Mouse (Mus musculus): ENCODE data around the gene Prkcg. TPM values are rescaled to one million over a fixed set of nuclear protein-coding genes. Genes with fewer than 3 reads are reported as not detected.
A peak's percentile ranks its signal among the peaks of the same experiment; 100 is the strongest.
"Not testable (repeated sequence)": the region's sequence is repeated elsewhere in the genome, so short reads cannot be mapped to it uniquely, and the experiment has no call there.

Gene Prkcg
- polyA plus RNA-seq, 1 experiment from 2014 or later, result 0.33 TPM

DNA sequence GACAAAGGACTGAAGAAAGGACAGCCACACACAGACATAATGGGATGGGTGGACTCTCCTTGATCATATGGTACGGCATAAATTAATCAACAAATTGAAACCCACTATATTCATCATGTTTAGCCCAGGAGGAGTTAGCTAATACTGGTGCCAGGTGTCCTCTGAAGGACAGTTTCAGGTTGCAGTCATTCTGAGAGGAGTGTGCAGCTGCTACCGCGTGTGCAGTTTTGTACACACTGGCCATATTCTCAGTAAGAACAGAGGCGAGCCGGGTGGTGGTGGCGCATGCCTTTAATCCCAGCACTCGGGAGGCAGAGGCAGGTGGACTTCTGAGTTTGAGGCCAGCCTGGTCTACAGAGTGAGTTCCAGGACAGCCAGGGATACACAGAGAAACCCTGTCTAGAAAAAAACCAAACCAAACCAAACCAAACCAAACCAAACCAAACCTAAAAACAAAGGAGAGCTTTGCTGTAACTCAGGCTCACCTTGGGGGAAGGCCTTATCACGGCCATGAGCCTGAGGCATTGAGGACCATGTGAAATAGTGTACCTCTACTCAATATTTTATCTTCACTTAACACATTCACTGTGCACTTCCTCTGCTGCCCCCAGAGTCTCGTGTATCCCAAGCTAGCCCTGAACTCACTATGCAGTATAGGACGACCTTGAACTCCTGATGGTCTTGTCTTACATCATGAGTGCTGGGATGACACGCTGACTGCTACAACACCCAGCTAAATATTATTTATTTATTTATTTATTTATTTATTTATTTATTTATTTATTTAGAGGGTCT, 5.7 kb upstream of the Prkcg start:
- Histone ChIP-seq H3K4me3 (ENCODE audit: low read length) (no peak overlapping the region), H3K36me3 (ENCODE audit: control insufficient read depth, insufficient read depth) (no peaks in the 10 kb centered on the region), H3K27me3 (ENCODE audit: control insufficient read depth, insufficient read depth, low read length) (no peaks in the 10 kb centered on the region), H3K4me1 (ENCODE audit: control insufficient read depth, insufficient read depth, low read length) (peaks cover 7% of the 10 kb centered on the region; the same call in 1 of the 2 replicates), H3K4me2 (ENCODE audit: low read depth, low read length) (no peak overlapping the region), H3K27ac (ENCODE audit: low read length) (no peak overlapping the region), H3K9ac (ENCODE audit: low read length) (no peak overlapping the region), H3K9me3 (replicated peaks; ENCODE audit: control insufficient read depth, low read length) (no peaks in the 10 kb centered on the region)
- ATAC-seq (replicated peaks; ENCODE audit: extremely low read depth, insufficient read depth, low FRiP score), result no peak
- WGBS, result 83% methylated on average over 11 of the region's 11 CpGs

DNA sequence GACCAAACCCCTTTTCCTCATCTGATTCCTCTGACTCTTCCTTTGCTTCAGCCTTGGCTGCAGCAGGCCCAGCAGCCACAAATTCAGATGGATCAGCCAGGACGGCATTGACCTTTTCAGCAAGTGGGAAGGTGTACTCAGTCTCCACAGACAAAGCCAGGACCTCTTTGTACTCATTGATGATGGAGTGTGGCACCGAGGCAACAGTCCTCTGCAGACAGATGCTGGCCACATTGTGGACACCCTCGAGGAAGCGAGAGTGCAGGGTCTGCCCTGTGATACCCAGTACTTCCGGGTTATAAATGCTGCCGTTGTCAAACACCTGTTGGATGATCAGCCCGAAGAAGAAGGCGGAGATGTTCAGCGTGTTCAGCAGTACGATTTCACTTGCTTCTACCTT, 4.4 kb upstream of the Prkcg start:
- no peak for ATAC-seq (replicated peaks; ENCODE audit: extremely low read depth, insufficient read depth, low FRiP score)
- Histone ChIP-seq H3K27me3 (ENCODE audit: control insufficient read depth, insufficient read depth, low read length) (no peaks in the 10 kb centered on the region), H3K27ac (ENCODE audit: low read length) (no peak overlapping the region), H3K4me1 (ENCODE audit: control insufficient read depth, insufficient read depth, low read length) (peaks cover 10% of the 10 kb centered on the region; the same call in 1 of the 2 replicates), H3K4me2 (ENCODE audit: low read depth, low read length) (no peak overlapping the region), H3K9me3 (replicated peaks; ENCODE audit: control insufficient read depth, low read length) (no peaks in the 10 kb centered on the region), H3K9ac (ENCODE audit: low read length) (no peak overlapping the region), H3K36me3 (ENCODE audit: control insufficient read depth, insufficient read depth) (no peaks in the 10 kb centered on the region), H3K4me3 (ENCODE audit: low read length) (no peak overlapping the region)
- 81% methylated on average over 10 of the region's 10 CpGs for WGBS

DNA sequence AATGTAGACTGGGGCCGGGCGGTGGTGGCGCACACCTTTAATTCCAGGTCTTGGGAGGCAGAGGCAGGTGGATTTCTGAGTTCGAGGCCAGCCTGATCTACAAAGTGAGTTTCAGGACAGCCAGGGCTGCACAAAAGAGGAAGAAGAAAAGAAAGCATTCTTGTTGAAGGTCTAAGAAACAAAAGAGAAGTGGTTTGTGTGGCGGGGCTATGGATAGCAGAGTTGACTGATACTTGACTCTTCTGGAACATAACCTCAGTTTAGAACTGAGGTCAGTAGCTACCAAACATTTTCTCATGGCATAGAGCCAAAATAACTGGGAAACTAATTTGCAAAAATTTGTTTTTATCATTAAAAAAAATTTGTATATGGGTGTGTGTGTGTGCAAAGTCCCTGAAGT, 2.9 kb upstream of the Prkcg start:
- WGBS, result 88% methylated on average over 5 of the region's 5 CpGs
- Histone ChIP-seq H3K4me1 (ENCODE audit: control insufficient read depth, insufficient read depth, low read length) (peaks cover 6% of the 10 kb centered on the region; the same call in 1 of the 2 replicates), H3K9ac (ENCODE audit: low read length) (no peak overlapping the region), H3K4me3 (ENCODE audit: low read length) (no peak overlapping the region), H3K9me3 (replicated peaks; ENCODE audit: control insufficient read depth, low read length) (no peaks in the 10 kb centered on the region), H3K4me2 (ENCODE audit: low read depth, low read length) (no peak overlapping the region), H3K27me3 (ENCODE audit: control insufficient read depth, insufficient read depth, low read length) (no peaks in the 10 kb centered on the region), H3K36me3 (ENCODE audit: control insufficient read depth, insufficient read depth) (no peaks in the 10 kb centered on the region), H3K27ac (ENCODE audit: low read length) (no peak overlapping the region)
- ATAC-seq (replicated peaks; ENCODE audit: extremely low read depth, insufficient read depth, low FRiP score), result no peak

DNA sequence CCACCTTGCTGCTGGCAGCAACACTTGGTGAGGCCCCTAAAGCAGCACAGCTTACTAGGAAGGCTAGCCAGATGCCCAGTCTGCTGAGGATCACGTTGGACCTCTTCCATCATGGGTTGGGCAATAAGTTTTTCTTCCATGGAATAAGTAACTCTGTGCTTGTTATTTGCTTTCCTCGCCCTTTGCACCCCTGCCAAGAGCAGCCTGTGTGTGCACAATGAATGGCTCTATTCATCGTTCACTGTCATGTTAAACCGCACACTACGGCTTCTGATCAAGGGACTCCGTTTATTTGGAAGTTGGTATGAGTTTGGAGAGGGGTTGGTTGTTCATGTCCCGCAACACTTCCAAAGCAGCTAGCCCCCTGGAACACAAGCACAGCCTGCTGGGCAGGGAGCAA, 1.8 kb upstream of the Prkcg start:
- Histone ChIP-seq H3K36me3 (ENCODE audit: control insufficient read depth, insufficient read depth) (no peaks in the 10 kb centered on the region), H3K27me3 (ENCODE audit: control insufficient read depth, insufficient read depth, low read length) (no peaks in the 10 kb centered on the region), H3K9me3 (replicated peaks; ENCODE audit: control insufficient read depth, low read length) (no peaks in the 10 kb centered on the region), H3K4me2 (ENCODE audit: low read depth, low read length) (no peak overlapping the region), H3K4me3 (ENCODE audit: low read length) (no peak overlapping the region), H3K27ac (ENCODE audit: low read length) (no peak overlapping the region), H3K9ac (ENCODE audit: low read length) (no peak overlapping the region), H3K4me1 (ENCODE audit: control insufficient read depth, insufficient read depth, low read length) (peaks cover 13% of the 10 kb centered on the region)
- no peak for ATAC-seq (replicated peaks; ENCODE audit: extremely low read depth, insufficient read depth, low FRiP score)
- WGBS, result 70% methylated on average over 7 of the region's 7 CpGs

DNA sequence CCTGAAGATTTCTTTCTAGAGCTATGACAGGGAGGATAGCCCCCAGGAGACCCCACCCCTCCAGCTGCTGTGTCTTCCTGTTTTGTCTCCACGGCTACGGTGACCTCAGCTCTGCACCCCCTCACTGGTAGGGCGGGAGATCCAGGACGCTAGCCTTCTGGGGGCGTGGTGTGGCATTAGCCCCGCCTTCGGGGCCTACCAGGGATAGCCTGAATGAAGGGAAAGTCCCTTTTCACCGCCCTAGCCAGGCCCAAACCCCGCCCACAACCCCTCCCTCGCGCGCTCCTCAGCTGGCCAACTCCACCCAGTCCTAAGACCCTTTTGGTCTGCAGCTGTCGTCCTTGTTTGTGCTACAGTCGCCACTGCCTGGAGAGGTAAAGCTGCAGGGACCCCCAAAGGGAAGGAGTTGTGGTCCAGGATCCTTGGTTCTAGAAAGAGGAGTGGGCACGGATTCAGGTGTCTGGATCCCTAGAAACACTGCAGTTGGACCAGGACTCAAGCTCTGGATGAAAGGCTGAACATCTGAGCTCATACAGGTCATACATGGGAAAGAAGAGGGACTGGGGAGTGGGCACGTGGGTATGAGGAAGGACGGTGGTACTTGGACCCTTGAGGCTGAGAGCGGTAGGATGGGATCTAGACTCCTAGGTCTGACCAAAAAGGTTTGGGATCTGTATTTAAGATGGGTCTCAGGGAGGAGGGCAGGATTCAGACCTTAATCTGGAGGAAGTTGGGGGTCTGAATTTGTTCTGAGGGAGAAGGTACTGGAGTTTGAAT, 1.5 kb downstream of the Prkcg start:
- no peaks in the 10 kb centered on the region for H3K9me3 ChIP-seq (replicated peaks; ENCODE audit: control insufficient read depth, low read length)
- peak overlapping the region; percentile 88 for H3K4me2 ChIP-seq (ENCODE audit: low read depth, low read length)
- no peaks in the 10 kb centered on the region for H3K27me3 ChIP-seq (ENCODE audit: control insufficient read depth, insufficient read depth, low read length)
- ATAC-seq (replicated peaks; ENCODE audit: extremely low read depth, insufficient read depth, low FRiP score), result peak; percentile 86
- under 1% methylated on average over 18 of the region's 18 CpGs for WGBS
- H3K4me3 ChIP-seq (ENCODE audit: low read length), result peak overlapping the region; percentile 71
- peaks cover 10% of the 10 kb centered on the region for H3K36me3 ChIP-seq (ENCODE audit: control insufficient read depth, insufficient read depth)
- peaks cover 28% of the 10 kb centered on the region for H3K4me1 ChIP-seq (ENCODE audit: control insufficient read depth, insufficient read depth, low read length)
- H3K9ac ChIP-seq (ENCODE audit: low read length), result peak overlapping the region; percentile 84
- peak overlapping the region; percentile 97 for H3K27ac ChIP-seq (ENCODE audit: low read length)

DNA sequence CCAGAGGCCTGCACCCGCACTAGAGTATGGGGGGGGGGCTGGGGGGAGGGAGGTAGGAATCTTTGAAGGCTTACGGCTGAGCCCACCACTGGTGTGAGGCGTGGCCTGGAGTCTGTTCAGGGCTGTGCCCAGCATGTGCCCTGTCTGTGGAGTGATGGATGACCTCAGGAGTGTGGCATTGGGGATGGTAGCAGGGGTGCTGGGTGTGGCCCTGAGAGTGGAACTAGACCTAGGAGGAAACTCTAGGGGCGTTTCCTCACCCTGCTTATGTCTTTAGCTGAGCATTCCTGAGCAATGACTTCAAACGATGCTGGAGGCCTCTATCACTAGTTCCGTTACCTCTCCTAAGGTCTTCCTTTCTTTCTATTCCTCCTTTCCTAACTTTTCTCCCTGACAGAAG, 2.2 kb downstream of the Prkcg start:
- peak overlapping the region; percentile 84 for H3K9ac ChIP-seq (ENCODE audit: low read length)
- H3K4me2 ChIP-seq (ENCODE audit: low read depth, low read length), result peak overlapping the region; percentile 88
- peak overlapping the region; percentile 93 for H3K27ac ChIP-seq (ENCODE audit: low read length)
- peak overlapping the region; percentile 71 for H3K4me3 ChIP-seq (ENCODE audit: low read length)
- H3K9me3 ChIP-seq (replicated peaks; ENCODE audit: control insufficient read depth, low read length), result no peaks in the 10 kb centered on the region
- H3K36me3 ChIP-seq (ENCODE audit: control insufficient read depth, insufficient read depth), result peaks cover 18% of the 10 kb centered on the region
- H3K27me3 ChIP-seq (ENCODE audit: control insufficient read depth, insufficient read depth, low read length), result no peaks in the 10 kb centered on the region
- WGBS, result 14% methylated on average over 6 of the region's 6 CpGs
- H3K4me1 ChIP-seq (ENCODE audit: control insufficient read depth, insufficient read depth, low read length), result peaks cover 35% of the 10 kb centered on the region
- ATAC-seq (replicated peaks; ENCODE audit: extremely low read depth, insufficient read depth, low FRiP score), result peak; percentile 21

DNA sequence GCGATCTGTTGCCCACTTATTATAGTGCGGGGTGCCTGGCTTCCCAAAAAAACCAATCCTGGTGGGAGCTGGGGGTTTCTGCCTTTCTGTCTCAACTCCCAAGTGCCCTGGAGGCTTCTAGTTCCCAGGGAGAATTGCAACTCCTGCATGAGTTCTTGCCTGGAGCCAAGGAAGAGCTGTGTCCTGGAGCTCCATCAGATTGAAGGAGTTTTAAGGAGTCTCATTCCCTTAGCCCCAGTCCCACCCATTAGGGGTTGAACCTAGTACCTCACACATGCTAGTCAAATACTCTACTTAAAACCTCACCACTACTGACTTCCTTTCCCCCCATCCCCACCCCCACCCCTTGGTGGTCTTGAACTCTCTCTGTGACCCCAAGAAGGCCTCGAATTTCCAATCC, 2.8 kb downstream of the Prkcg start:
- peaks cover 23% of the 10 kb centered on the region for H3K36me3 ChIP-seq (ENCODE audit: control insufficient read depth, insufficient read depth)
- WGBS, result 39% methylated on average over 3 of the region's 3 CpGs

DNA sequence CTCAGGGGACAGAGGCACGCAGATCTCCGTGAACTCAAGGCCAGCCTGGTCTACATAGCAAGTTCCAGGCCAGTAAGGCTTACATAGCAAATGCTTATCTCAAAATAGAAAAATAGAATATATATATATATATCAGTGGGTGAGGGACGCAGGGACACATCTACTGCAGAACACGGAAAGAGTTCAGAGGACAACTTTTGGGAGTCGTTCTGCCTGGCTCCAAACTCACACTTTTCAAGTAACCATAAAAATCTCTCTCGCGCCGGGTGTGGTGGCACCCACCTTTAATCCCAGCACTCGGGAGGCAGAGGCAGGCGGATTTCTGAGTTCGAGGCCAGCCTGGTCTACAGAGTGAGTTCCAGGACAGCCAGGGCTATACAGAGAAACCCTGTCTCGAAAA, 3.3 kb downstream of the Prkcg start:
- H3K9ac ChIP-seq (ENCODE audit: low read length), result peak overlapping the region; percentile 84
- H3K4me3 ChIP-seq (ENCODE audit: low read length), result peak overlapping the region; percentile 71
- not testable (repeated sequence) for ATAC-seq (replicated peaks; ENCODE audit: extremely low read depth, insufficient read depth, low FRiP score); H3K27me3 ChIP-seq (ENCODE audit: control insufficient read depth, insufficient read depth, low read length); H3K9me3 ChIP-seq (replicated peaks; ENCODE audit: control insufficient read depth, low read length)
- H3K27ac ChIP-seq (ENCODE audit: low read length), result peak overlapping the region; percentile 93
- H3K36me3 ChIP-seq (ENCODE audit: control insufficient read depth, insufficient read depth), result peaks cover 28% of the 10 kb centered on the region
- 48% methylated on average over 11 of the region's 12 CpGs for WGBS
- H3K4me1 ChIP-seq (ENCODE audit: control insufficient read depth, insufficient read depth, low read length), result peaks cover 46% of the 10 kb centered on the region
- H3K4me2 ChIP-seq (ENCODE audit: low read depth, low read length), result peak overlapping the region; percentile 88

More for the DNA sequence above, 2.8 kb downstream of the Prkcg start:
- peak overlapping the region; percentile 84 for H3K9ac ChIP-seq (ENCODE audit: low read length)
- no peak for ATAC-seq (replicated peaks; ENCODE audit: extremely low read depth, insufficient read depth, low FRiP score)
- H3K27me3 ChIP-seq (ENCODE audit: control insufficient read depth, insufficient read depth, low read length), result no peaks in the 10 kb centered on the region
- no peaks in the 10 kb centered on the region for H3K9me3 ChIP-seq (replicated peaks; ENCODE audit: control insufficient read depth, low read length)
- peak overlapping the region; percentile 88 for H3K4me2 ChIP-seq (ENCODE audit: low read depth, low read length)
- H3K4me3 ChIP-seq (ENCODE audit: low read length), result peak overlapping the region; percentile 71
- peaks cover 40% of the 10 kb centered on the region for H3K4me1 ChIP-seq (ENCODE audit: control insufficient read depth, insufficient read depth, low read length)
- peak overlapping the region; percentile 93 for H3K27ac ChIP-seq (ENCODE audit: low read length)

DNA sequence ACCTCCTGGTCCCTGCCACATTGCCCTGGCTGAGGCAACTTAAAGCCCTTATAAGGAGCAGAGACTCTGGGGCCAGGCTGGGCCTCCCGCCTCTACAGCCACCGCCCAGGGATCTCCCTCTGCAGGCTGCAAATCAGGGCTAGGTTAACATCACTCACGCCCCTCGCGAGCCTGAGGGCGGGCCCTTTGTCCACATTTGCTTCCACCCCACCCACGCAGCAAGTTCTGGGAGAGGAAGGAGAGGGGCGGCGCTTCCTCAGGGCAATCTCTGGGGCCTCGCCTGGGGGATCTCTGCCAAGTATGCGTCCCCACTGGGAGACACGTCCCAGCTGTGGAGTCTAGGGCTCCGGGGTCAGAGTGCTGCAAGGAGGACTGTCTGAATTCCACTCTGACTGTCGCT, 3.8 kb downstream of the Prkcg start:
- no peaks in the 10 kb centered on the region for H3K9me3 ChIP-seq (replicated peaks; ENCODE audit: control insufficient read depth, low read length)
- whole genome bisulfite sequencing, result 0% methylated on average over 14 of the region's 14 CpGs
- peak overlapping the region; percentile 93 for H3K27ac ChIP-seq (ENCODE audit: low read length)
- H3K9ac ChIP-seq (ENCODE audit: low read length), result peak overlapping the region; percentile 74
- H3K36me3 ChIP-seq (ENCODE audit: control insufficient read depth, insufficient read depth), result peaks cover 34% of the 10 kb centered on the region
- peak; percentile 82 for ATAC-seq (replicated peaks; ENCODE audit: extremely low read depth, insufficient read depth, low FRiP score)
- H3K4me1 ChIP-seq (ENCODE audit: control insufficient read depth, insufficient read depth, low read length), result peaks cover 51% of the 10 kb centered on the region
- no peaks in the 10 kb centered on the region for H3K27me3 ChIP-seq (ENCODE audit: control insufficient read depth, insufficient read depth, low read length)
- H3K4me3 ChIP-seq (ENCODE audit: low read length), result peak overlapping the region; percentile 71
- peak overlapping the region; percentile 88 for H3K4me2 ChIP-seq (ENCODE audit: low read depth, low read length)
